Mouse (Mus musculus): ENCODE data around the gene Zfp872. TPM values are rescaled to one million over a fixed set of nuclear protein-coding genes. Genes with fewer than 3 reads are reported as not detected.

Gene Zfp872
- total and polyA plus RNA-seq, 2 experiments, result 0.07 to 0.09 TPM

- Histone ChIP-seq H3K4me1 (ENCODE audit: control insufficient read depth, insufficient read depth, low read length) (peaks cover 6% of the 10 kb centered on the region; the same call in 1 of the 2 replicates), H3K79me2 (ENCODE audit: control insufficient read depth, insufficient read depth, low read length) (no peaks in the 10 kb centered on the region; the same call in 1 of the 2 replicates), H3K27ac (replicated peaks; ENCODE audit: insufficient read depth, low read depth, low read length) (peak within 1 kb of the TSS; percentile 74), H3K4me3 (ENCODE audit: insufficient read depth, low read depth, low read length) (peak within 1 kb of the TSS; percentile 71), H3K36me3 (ENCODE audit: control insufficient read depth, insufficient read depth, low read length) (no peaks in the 10 kb centered on the region), H3K27me3 (ENCODE audit: control insufficient read depth, insufficient read depth, low read length) (no peaks in the 10 kb centered on the region), H3K9ac (ENCODE audit: low read depth, low read length) (peak within 1 kb of the TSS; percentile 84)
- TF ChIP-seq POLR2A (IDR thresholded peaks at IDR 0.05; ENCODE audit: extremely low read depth, insufficient read depth, low read length) (peak; percentile 88), CTCF (IDR thresholded peaks at IDR 0.05; ENCODE audit: low read depth, low read length) (peak; percentile 28; the same call in 1 of the 2 replicates)
- under 1% methylated on average over 65 of the region's 65 CpGs for WGBS
- peak; percentile 89 for DNase-seq (ENCODE audit: extremely low read depth, low read depth, low spot score)
Observed at GRCm38 (mm10) chr9:22156497-22157245, 31.2 kb upstream of the Zfp872 start, which contains the start of gene Pigyl. TSS of gene Pigyl (plus strand) at chr9:22156846.

DNA sequence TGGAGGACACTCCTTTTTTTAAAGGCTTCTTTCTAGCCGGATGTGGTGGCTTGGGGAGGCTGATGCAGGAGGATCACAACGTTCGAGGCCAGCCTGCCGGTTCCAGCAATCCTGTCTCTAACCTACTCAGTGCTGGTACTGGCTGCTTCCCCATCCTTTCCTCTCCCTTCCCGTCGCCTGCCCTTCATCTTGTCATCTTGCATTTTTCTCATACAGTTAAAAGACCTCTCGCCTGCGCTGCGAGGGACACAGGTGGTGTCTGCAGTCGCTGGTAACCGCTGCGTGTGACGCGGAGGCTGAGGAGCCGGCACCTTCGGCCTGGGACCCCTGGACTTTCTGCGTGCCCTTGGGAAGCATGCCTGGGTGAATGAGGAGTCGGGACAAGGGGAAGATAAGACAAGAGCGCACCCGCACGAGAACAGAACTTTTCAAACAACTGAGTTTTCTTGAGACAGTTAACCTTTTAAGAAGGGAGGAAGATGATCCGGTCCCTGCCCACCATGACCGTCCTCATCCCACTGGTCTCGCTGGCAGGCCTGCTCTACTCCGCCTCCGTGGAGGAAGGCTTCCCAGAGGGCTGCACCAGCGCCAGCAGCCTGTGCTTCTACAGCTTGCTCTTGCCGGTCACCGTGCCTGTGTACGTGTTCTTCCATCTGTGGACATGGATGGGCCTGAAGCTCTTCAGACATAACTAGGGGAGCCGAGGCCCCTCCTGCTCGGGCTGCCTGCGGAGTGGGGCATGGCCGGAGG, 30.2 kb upstream of the Zfp872 start:
- Histone ChIP-seq H3K4me3 (ENCODE audit: insufficient read depth, low read depth, low read length) (no peak overlapping the region; the same call in 1 of the 2 replicates), H3K4me1 (ENCODE audit: control insufficient read depth, insufficient read depth, low read length) (peaks cover 6% of the 10 kb centered on the region; the same call in 1 of the 2 replicates), H3K36me3 (ENCODE audit: control insufficient read depth, insufficient read depth, low read length) (no peaks in the 10 kb centered on the region), H3K9ac (ENCODE audit: low read depth, low read length) (peak overlapping the region; percentile 84), H3K27ac (replicated peaks; ENCODE audit: insufficient read depth, low read depth, low read length) (no peak overlapping the region), H3K27me3 (ENCODE audit: control insufficient read depth, insufficient read depth, low read length) (no peaks in the 10 kb centered on the region), H3K79me2 (ENCODE audit: control insufficient read depth, insufficient read depth, low read length) (no peaks in the 10 kb centered on the region; the same call in 1 of the 2 replicates)
- WGBS, result 78% methylated on average over 34 of the region's 34 CpGs
- no peak for DNase-seq (ENCODE audit: extremely low read depth, low read depth, low spot score)
- no peak for TF ChIP-seq POLR2A (IDR thresholded peaks at IDR 0.05; ENCODE audit: extremely low read depth, insufficient read depth, low read length)
- no peak for TF ChIP-seq CTCF (IDR thresholded peaks at IDR 0.05; ENCODE audit: low read depth, low read length)

DNA sequence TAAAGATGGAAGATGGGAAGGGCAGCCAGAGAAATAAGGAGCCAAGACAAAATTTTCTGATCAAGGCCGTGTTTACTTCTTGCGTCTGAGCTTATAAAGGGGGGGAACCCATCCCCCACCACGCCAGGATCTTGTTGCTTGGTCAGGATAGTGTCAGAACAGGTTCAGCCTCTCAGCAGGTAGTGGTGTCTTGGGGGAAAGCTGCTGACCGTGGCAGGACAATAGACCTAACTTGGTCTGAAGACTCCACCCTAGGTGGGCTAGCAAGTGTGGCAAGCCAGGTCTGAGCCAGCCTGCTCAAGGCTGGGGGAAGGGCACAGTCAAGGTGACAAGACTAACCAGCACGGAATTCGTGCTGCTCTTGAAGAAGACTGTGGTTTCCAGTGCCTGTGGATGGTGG, 26.6 kb upstream of the Zfp872 start:
- Histone ChIP-seq H3K27me3 (ENCODE audit: control insufficient read depth, insufficient read depth, low read length) (no peaks in the 10 kb centered on the region), H3K36me3 (ENCODE audit: control insufficient read depth, insufficient read depth, low read length) (no peaks in the 10 kb centered on the region), H3K4me1 (ENCODE audit: control insufficient read depth, insufficient read depth, low read length) (peaks cover 9% of the 10 kb centered on the region), H3K27ac (replicated peaks; ENCODE audit: insufficient read depth, low read depth, low read length) (no peak overlapping the region), H3K4me3 (ENCODE audit: insufficient read depth, low read depth, low read length) (no peak overlapping the region), H3K9ac (ENCODE audit: low read depth, low read length) (no peak overlapping the region), H3K79me2 (ENCODE audit: control insufficient read depth, insufficient read depth, low read length) (no peaks in the 10 kb centered on the region; the same call in 1 of the 2 replicates)
- no peak for DNase-seq (ENCODE audit: extremely low read depth, low read depth, low spot score)
- no peak for TF ChIP-seq CTCF (IDR thresholded peaks at IDR 0.05; ENCODE audit: low read depth, low read length)
- TF ChIP-seq POLR2A (IDR thresholded peaks at IDR 0.05; ENCODE audit: extremely low read depth, insufficient read depth, low read length), result no peak
- 69% methylated on average over 6 of the region's 6 CpGs for WGBS

DNA sequence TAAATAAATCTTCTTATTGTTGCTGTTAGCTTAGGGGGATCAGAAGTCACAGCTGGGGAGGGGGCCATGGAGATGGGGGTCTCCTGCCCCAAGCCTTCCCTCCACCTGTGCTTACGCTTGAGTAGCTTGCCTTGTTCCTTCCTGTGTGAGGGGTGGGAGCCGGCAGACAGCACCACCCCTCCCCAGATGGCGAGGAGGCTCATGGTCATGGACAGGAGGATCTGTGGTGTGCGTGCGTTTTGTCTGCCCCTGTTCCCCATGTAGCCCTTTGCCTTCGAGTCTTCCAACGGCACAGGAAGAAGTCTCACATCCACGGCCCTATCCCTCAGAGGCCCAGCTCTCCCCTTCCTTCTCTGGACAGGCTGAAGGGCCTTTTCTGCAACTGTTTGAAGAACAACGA, 25.6 kb upstream of the Zfp872 start:
- no peak for TF ChIP-seq CTCF (IDR thresholded peaks at IDR 0.05; ENCODE audit: low read depth, low read length)
- no peak for TF ChIP-seq POLR2A (IDR thresholded peaks at IDR 0.05; ENCODE audit: extremely low read depth, insufficient read depth, low read length)
- Histone ChIP-seq H3K4me1 (ENCODE audit: control insufficient read depth, insufficient read depth, low read length) (peaks cover 9% of the 10 kb centered on the region), H3K36me3 (ENCODE audit: control insufficient read depth, insufficient read depth, low read length) (no peaks in the 10 kb centered on the region), H3K27me3 (ENCODE audit: control insufficient read depth, insufficient read depth, low read length) (no peaks in the 10 kb centered on the region), H3K27ac (replicated peaks; ENCODE audit: insufficient read depth, low read depth, low read length) (no peak overlapping the region), H3K4me3 (ENCODE audit: insufficient read depth, low read depth, low read length) (no peak overlapping the region), H3K79me2 (ENCODE audit: control insufficient read depth, insufficient read depth, low read length) (no peaks in the 10 kb centered on the region), H3K9ac (ENCODE audit: low read depth, low read length) (no peak overlapping the region)
- DNase-seq (ENCODE audit: extremely low read depth, low read depth, low spot score), result no peak
- 86% methylated on average over 9 of the region's 9 CpGs for WGBS

DNA sequence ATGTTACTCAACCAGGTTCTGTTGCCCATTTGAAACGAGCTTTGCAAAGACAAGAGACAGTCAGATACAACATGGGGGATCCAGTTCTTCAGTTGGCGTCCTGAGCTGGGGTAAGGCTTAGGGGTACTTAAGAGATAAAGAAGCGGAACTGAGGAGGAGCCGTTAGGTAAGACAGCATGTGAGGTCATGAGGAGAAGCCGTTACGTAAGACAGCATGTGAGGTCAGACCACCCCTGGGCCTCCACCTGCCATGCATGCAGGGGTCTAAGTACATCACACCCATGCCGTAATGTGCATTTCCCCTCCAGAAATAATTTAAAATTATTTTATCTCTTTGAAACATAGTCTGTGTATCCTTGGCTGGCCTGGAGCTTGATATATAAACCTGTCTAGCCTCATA, 25.0 kb upstream of the Zfp872 start:
- Histone ChIP-seq H3K9ac (ENCODE audit: low read depth, low read length) (no peak overlapping the region), H3K27ac (replicated peaks; ENCODE audit: insufficient read depth, low read depth, low read length) (no peak overlapping the region), H3K27me3 (ENCODE audit: control insufficient read depth, insufficient read depth, low read length) (no peaks in the 10 kb centered on the region), H3K79me2 (ENCODE audit: control insufficient read depth, insufficient read depth, low read length) (no peaks in the 10 kb centered on the region), H3K36me3 (ENCODE audit: control insufficient read depth, insufficient read depth, low read length) (no peaks in the 10 kb centered on the region), H3K4me3 (ENCODE audit: insufficient read depth, low read depth, low read length) (no peak overlapping the region), H3K4me1 (ENCODE audit: control insufficient read depth, insufficient read depth, low read length) (peaks cover 5% of the 10 kb centered on the region)
- WGBS, result 94% methylated on average over 7 of the region's 7 CpGs
- TF ChIP-seq POLR2A (IDR thresholded peaks at IDR 0.05; ENCODE audit: extremely low read depth, insufficient read depth, low read length) (no peak), CTCF (IDR thresholded peaks at IDR 0.05; ENCODE audit: low read depth, low read length) (no peak)
- no peak for DNase-seq (ENCODE audit: extremely low read depth, low read depth, low spot score)
